Mouse (Mus musculus): Measurements from ENCODE around the gene Timm22. TPM values are rescaled to one million over a fixed set of nuclear protein-coding genes. Genes with fewer than 3 reads are reported as not detected.

Gene Timm22
- polyA plus RNA-seq, 1 experiment from 2014 or later, result 117 TPM

DNA sequence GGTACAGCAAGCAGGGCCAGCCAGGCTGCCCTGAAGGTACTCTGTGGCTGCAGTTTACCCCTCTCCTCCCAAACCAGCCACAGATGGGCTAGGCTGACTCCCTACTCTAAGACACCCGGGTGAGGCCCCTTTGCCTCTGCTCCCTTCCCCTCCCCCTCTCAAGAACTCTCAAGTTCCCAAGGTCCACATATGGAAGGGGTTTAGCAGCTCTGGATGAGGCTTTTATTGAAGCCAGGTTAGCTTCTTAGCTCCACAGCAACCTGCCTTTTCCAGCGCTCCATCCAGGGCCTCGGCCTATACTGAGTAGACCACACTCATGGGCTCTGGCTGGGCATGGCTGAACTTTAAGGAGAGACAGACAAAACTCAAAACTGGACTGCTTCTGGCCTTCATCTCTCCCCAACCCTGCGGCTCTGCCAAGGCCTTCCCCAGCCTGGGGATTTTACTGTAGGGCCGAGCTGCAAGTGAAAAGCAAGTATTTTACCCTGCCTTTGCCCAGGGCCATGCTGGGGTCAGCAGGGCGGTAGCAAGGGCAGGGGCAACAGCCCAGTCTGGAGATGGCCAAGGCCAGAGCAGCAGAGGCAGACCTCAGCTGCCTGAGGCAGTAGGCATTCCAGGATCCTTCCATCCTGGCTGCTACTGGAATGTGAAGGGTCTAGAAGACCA, 23.3 kb downstream of the Timm22 start:
- ATAC-seq (replicated peaks; ENCODE audit: low FRiP score, low TSS enrichment, low read depth), result no peak
- 0 out of 2 replicates have a peak overlapping the region, but pooled peaks have one; percentile 3 for H3K9ac ChIP-seq (ENCODE audit: low read length)

DNA sequence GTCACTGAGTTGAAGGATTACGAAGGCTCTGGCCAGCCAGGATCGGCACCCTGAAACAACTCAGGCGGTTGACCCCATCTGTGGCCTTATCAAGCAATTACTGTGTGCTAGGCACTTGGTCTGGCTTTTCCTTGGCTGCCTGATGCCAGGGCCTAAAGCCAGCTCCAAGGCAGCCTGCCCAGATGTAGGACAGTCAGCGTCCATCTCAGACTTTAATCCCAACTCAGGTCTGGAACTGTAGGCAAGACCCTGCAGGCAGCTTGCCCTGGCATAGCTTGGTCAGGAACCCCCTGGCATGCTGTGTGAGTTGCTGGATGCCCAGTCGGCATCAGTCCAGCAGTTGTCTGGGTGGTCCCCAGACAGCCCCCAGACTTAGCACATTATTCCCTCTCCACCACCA, 29.3 kb downstream of the Timm22 start:
- Histone ChIP-seq H3K27ac (ENCODE audit: low read depth) (no peak overlapping the region), H3K9me3 (ENCODE audit: control insufficient read depth, low read length) (no peaks in the 10 kb centered on the region), H3K4me1 (replicated peaks; ENCODE audit: control insufficient read depth, insufficient read depth, low read length) (peaks cover 26% of the 10 kb centered on the region), H3K4me2 (ENCODE audit: low read length) (peak overlapping the region; percentile 53), H3K36me3 (ENCODE audit: control insufficient read depth, insufficient read depth, low read length) (peaks cover 18% of the 10 kb centered on the region), H3K9ac (ENCODE audit: low read length) (no peak overlapping the region; the same call in 1 of the 2 replicates), H3K4me3 (ENCODE audit: low read depth, low read length) (peak overlapping the region; percentile 36), H3K27me3 (replicated peaks; ENCODE audit: control insufficient read depth, insufficient read depth, low read length) (no peaks in the 10 kb centered on the region)
- ATAC-seq (replicated peaks; ENCODE audit: low FRiP score, low TSS enrichment, low read depth) (no peak), DNase-seq (ENCODE audit: low spot score) (no peak)
- WGBS, result 72% methylated on average over 5 of the region's 5 CpGs

More for the DNA sequence above, 23.3 kb downstream of the Timm22 start:
- peaks cover 21% of the 10 kb centered on the region; the same call in 1 of the 2 replicates for H3K4me1 ChIP-seq (replicated peaks; ENCODE audit: control insufficient read depth, insufficient read depth, low read length)
- no peaks in the 10 kb centered on the region for H3K9me3 ChIP-seq (ENCODE audit: control insufficient read depth, low read length)
- H3K27ac ChIP-seq (ENCODE audit: low read depth), result peak overlapping the region; percentile 27; the same call in 1 of the 2 replicates
- H3K4me2 ChIP-seq (ENCODE audit: low read length), result no peak overlapping the region
- H3K4me3 ChIP-seq (ENCODE audit: low read depth, low read length), result no peak overlapping the region
- H3K27me3 ChIP-seq (replicated peaks; ENCODE audit: control insufficient read depth, insufficient read depth, low read length), result no peaks in the 10 kb centered on the region
- DNase-seq (ENCODE audit: low spot score), result no peak
- peaks cover 23% of the 10 kb centered on the region for H3K36me3 ChIP-seq (ENCODE audit: control insufficient read depth, insufficient read depth, low read length)
- 62% methylated on average over 6 of the region's 6 CpGs for whole genome bisulfite sequencing

GRCm38 (mm10) chr11:76436864-76437437, 30.2 kb downstream of the Timm22 start:
- peak; percentile 81 for DNase-seq (ENCODE audit: low spot score)
- H3K9me3 ChIP-seq (ENCODE audit: control insufficient read depth, low read length), result no peaks in the 10 kb centered on the region
- H3K27ac ChIP-seq (ENCODE audit: low read depth), result peak overlapping the region; percentile 70
- ATAC-seq (replicated peaks; ENCODE audit: low FRiP score, low TSS enrichment, low read depth), result peak; percentile 80
- H3K4me1 ChIP-seq (replicated peaks; ENCODE audit: control insufficient read depth, insufficient read depth, low read length), result peaks cover 26% of the 10 kb centered on the region
- WGBS, result 8% methylated on average over 27 of the region's 28 CpGs
- H3K4me3 ChIP-seq (ENCODE audit: low read depth, low read length), result peak overlapping the region; percentile 36
- peak overlapping the region; percentile 40 for H3K9ac ChIP-seq (ENCODE audit: low read length)
- H3K27me3 ChIP-seq (replicated peaks; ENCODE audit: control insufficient read depth, insufficient read depth, low read length), result no peaks in the 10 kb centered on the region
- peaks cover 18% of the 10 kb centered on the region for H3K36me3 ChIP-seq (ENCODE audit: control insufficient read depth, insufficient read depth, low read length)
- H3K4me2 ChIP-seq (ENCODE audit: low read length), result peak overlapping the region; percentile 53

DNA sequence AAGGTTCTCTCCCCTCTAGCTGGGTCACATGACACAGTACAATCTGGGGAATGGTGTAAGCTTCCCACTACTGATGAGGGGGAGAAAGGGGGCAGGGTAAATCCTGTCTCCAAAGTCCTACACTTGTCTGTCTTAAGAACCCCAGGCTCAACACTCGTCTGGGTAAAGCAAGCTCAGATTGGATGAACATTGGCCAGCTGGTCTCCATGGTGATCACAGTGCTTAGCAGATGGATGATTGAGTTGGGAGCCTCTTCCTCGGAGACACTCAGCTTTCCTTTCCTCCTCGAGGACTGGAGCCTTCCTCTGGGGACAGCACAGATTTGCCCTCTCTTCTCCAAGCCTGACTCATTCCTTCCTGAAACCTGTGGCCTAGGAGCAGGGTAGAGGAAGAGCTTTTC, 32.9 kb downstream of the Timm22 start:
- WGBS, result 20% methylated on average over 3 of the region's 3 CpGs
- no peak overlapping the region for H3K9ac ChIP-seq (ENCODE audit: low read length)
- no peak overlapping the region for H3K4me3 ChIP-seq (ENCODE audit: low read depth, low read length)
- no peaks in the 10 kb centered on the region for H3K27me3 ChIP-seq (replicated peaks; ENCODE audit: control insufficient read depth, insufficient read depth, low read length)
- H3K4me2 ChIP-seq (ENCODE audit: low read length), result peak overlapping the region; percentile 11; the same call in 1 of the 2 replicates
- peak overlapping the region; percentile 77 for H3K27ac ChIP-seq (ENCODE audit: low read depth)
- peaks cover 26% of the 10 kb centered on the region for H3K4me1 ChIP-seq (replicated peaks; ENCODE audit: control insufficient read depth, insufficient read depth, low read length)
- DNase-seq (ENCODE audit: low spot score) (no peak), ATAC-seq (replicated peaks; ENCODE audit: low FRiP score, low TSS enrichment, low read depth) (no peak)
- peaks cover 7% of the 10 kb centered on the region; the same call in 1 of the 2 replicates for H3K36me3 ChIP-seq (ENCODE audit: control insufficient read depth, insufficient read depth, low read length)
- H3K9me3 ChIP-seq (ENCODE audit: control insufficient read depth, low read length), result no peaks in the 10 kb centered on the region

- DNase-seq (ENCODE audit: low spot score) (no peak), ATAC-seq (replicated peaks; ENCODE audit: low FRiP score, low TSS enrichment, low read depth) (no peak)
- Histone ChIP-seq H3K27me3 (replicated peaks; ENCODE audit: control insufficient read depth, insufficient read depth, low read length) (no peaks in the 10 kb centered on the region), H3K9me3 (ENCODE audit: control insufficient read depth, low read length) (no peaks in the 10 kb centered on the region), H3K27ac (ENCODE audit: low read depth) (no peak overlapping the region), H3K4me2 (ENCODE audit: low read length) (no peak overlapping the region), H3K9ac (ENCODE audit: low read length) (no peak overlapping the region), H3K36me3 (ENCODE audit: control insufficient read depth, insufficient read depth, low read length) (peaks cover 15% of the 10 kb centered on the region), H3K4me1 (replicated peaks; ENCODE audit: control insufficient read depth, insufficient read depth, low read length) (peaks cover 29% of the 10 kb centered on the region), H3K4me3 (ENCODE audit: low read depth, low read length) (no peak overlapping the region)
- 45% methylated on average over 8 of the region's 8 CpGs for WGBS
Observed at GRCm38 (mm10) chr11:76445459-76445858, 38.7 kb downstream of the Timm22 start.

DNA sequence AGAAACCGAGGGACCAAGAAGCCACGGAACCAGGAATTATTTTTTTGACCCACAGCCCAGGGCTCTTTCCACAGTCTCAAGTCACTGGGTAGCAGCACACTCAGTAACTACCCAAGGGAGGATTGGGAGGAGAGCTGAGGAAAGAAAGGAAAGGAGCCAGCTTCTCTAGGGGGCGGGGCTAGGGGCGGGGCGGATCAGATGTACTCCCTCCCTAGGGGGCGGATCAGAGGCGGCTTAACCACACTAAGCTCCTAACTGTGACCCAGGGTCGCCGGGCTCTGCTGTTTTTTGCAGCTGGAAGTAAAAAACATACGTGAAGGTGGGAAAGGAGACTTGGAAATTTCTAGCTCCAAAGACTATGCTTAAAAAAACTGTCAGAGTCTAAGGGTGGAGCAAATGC, 39.5 kb downstream of the Timm22 start:
- H3K36me3 ChIP-seq (ENCODE audit: control insufficient read depth, insufficient read depth, low read length), result peaks cover 23% of the 10 kb centered on the region
- no peak; the same call in 1 of the 2 replicates for ATAC-seq (replicated peaks; ENCODE audit: low FRiP score, low TSS enrichment, low read depth)

GRCm38 (mm10) chr11:76449520-76450201, 42.9 kb downstream of the Timm22 start:
- peak overlapping the region; percentile 25; the same call in 1 of the 2 replicates for H3K9ac ChIP-seq (ENCODE audit: low read length)
- H3K36me3 ChIP-seq (ENCODE audit: control insufficient read depth, insufficient read depth, low read length), result peaks cover 45% of the 10 kb centered on the region
- no peak overlapping the region for H3K4me3 ChIP-seq (ENCODE audit: low read depth, low read length)
- ATAC-seq (replicated peaks; ENCODE audit: low FRiP score, low TSS enrichment, low read depth), result no peak
- peak overlapping the region; percentile 66 for H3K27ac ChIP-seq (ENCODE audit: low read depth)
- no peaks in the 10 kb centered on the region for H3K27me3 ChIP-seq (replicated peaks; ENCODE audit: control insufficient read depth, insufficient read depth, low read length)
- peaks cover 24% of the 10 kb centered on the region for H3K4me1 ChIP-seq (replicated peaks; ENCODE audit: control insufficient read depth, insufficient read depth, low read length)
- H3K9me3 ChIP-seq (ENCODE audit: control insufficient read depth, low read length), result no peaks in the 10 kb centered on the region
- DNase-seq (ENCODE audit: low spot score), result no peak
- WGBS, result 17% methylated on average over 15 of the region's 15 CpGs
- no peak overlapping the region for H3K4me2 ChIP-seq (ENCODE audit: low read length)

More for the DNA sequence above, 39.5 kb downstream of the Timm22 start:
- no peaks in the 10 kb centered on the region for H3K27me3 ChIP-seq (replicated peaks; ENCODE audit: control insufficient read depth, insufficient read depth, low read length)
- DNase-seq (ENCODE audit: low spot score), result no peak
- WGBS, result 10% methylated on average over 10 of the region's 10 CpGs
- no peak overlapping the region for H3K4me3 ChIP-seq (ENCODE audit: low read depth, low read length)
- no peak overlapping the region for H3K9ac ChIP-seq (ENCODE audit: low read length)
- peaks cover 24% of the 10 kb centered on the region for H3K4me1 ChIP-seq (replicated peaks; ENCODE audit: control insufficient read depth, insufficient read depth, low read length)
- no peak overlapping the region for H3K27ac ChIP-seq (ENCODE audit: low read depth)
- no peaks in the 10 kb centered on the region for H3K9me3 ChIP-seq (ENCODE audit: control insufficient read depth, low read length)
- no peak overlapping the region for H3K4me2 ChIP-seq (ENCODE audit: low read length)

GRCm38 (mm10) chr11:76450202-76450561, 43.4 kb downstream of the Timm22 start:
- Histone ChIP-seq H3K9me3 (ENCODE audit: control insufficient read depth, low read length) (no peaks in the 10 kb centered on the region), H3K4me1 (replicated peaks; ENCODE audit: control insufficient read depth, insufficient read depth, low read length) (peaks cover 24% of the 10 kb centered on the region), H3K27ac (ENCODE audit: low read depth) (peak overlapping the region; percentile 66), H3K27me3 (replicated peaks; ENCODE audit: control insufficient read depth, insufficient read depth, low read length) (no peaks in the 10 kb centered on the region), H3K4me2 (ENCODE audit: low read length) (no peak overlapping the region), H3K4me3 (ENCODE audit: low read depth, low read length) (no peak overlapping the region), H3K36me3 (ENCODE audit: control insufficient read depth, insufficient read depth, low read length) (peaks cover 50% of the 10 kb centered on the region), H3K9ac (ENCODE audit: low read length) (peak overlapping the region; percentile 25; the same call in 1 of the 2 replicates)
- WGBS, result 29% methylated on average over 3 of the region's 3 CpGs
- ATAC-seq (replicated peaks; ENCODE audit: low FRiP score, low TSS enrichment, low read depth) (no peak), DNase-seq (ENCODE audit: low spot score) (no peak)

All from intestine, embryonic 14.5 days (tissue).